Mouse (Mus musculus) gastrocnemius, adult 18-20 months (tissue): ENCODE results near the gene Pip4k2c. TPM values are rescaled to one million over a fixed set of nuclear protein-coding genes. Genes with fewer than 3 reads are reported as not detected.
"Not testable (repeated sequence)": the region's sequence is repeated elsewhere in the genome, so short reads cannot be mapped to it uniquely, and the experiment has no call there.

Source experiments
- DNase-seq: peaks from one replicate; pipeline ENCODE4 v3.0.0; 2021; ENCODE audit warnings: low spot score
- total RNA-seq, 2 experiments: library from RNA; stranded (reverse); gene quantifications; 2 replicates each; pipeline ENCODE4 v1.2.3; 2021

The Pip4k2c gene
- total RNA-seq, 2 experiments from 2014 or later, result 7.4 to 8.2 TPM

DNA sequence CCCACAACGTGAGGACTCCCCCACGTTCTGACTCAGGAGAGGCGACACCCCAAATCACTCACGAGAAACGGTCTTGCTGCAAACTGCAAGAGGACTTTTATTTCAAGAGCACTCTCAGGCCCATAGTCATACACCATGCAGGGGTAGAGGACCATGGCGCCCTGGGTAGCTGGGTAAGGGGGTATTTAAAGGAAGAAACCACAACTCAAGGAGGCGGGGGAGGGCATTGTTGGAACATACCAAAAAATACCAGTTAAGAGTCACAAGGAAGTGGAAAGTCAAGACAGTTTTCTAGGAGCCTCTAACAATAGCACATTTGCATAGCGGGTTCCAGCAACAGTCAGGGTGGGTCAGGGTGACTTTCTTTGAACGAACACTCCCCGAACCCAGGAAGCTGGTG lies 58.8 kb downstream of the Pip4k2c start:
- DNase-seq, result not testable (repeated sequence)

DNA sequence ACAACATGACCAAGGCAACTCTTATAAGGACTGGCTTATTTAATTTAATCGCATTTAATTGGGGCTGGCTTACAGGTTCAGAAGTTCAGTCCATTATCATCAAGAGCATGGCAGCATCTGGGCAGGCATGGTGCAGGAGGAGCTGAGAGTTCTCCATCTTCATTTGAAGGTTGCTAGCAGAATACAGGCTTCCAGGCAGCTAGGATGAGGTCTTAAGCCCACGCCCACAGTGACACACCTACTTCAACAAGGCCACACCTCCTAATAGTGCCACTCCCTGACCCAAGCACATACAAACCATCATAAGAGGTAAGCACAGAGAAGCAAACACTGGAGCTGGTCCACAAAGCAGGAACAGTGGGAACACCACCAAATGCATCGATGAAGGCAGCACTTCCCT lies 60.2 kb downstream of the Pip4k2c start:
- DNase-seq, result not testable (repeated sequence)

DNA sequence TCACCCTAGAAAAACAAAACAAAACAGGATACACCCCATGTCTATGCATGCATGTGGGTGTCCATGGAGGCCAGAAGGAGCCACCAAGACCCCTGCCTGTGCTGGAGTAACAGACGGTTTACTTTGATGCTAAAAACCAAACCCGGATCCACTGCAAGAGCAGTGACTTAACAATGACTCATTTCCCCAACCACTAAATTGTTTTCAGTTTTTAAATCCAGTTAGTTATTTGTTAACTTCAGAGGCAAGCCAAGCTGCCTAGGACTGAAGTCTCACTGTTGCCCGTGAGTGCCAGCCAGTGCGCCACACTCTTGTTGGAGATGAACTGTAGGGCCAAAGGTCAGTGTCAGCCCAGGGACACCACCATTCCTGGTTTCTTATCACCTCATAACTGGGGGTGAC lies 60.9 kb downstream of the Pip4k2c start:
- no peak for DNase-seq

DNA sequence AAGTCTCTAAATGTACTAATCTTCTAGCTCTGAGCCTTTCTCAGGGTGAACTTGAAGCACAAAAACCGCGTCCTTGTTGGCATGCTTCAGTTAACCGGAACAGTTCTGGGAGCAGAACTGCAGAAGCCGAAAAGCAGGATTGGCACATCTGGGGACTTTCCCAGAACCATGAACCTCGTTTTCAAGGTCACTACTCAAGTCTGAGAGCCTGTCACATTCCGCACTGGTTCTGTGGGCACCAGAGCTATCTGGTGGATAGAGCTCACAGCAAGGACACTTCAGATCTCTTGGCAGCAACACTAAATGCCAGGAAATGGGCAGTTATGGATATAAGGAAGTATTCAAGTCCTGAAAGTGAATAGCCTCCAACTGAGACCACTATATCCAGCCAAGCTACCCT lies 64.2 kb downstream of the Pip4k2c start:
- no peak for DNase-seq

Other genes with a start within 250 kb of the Pip4k2c start
- 100 to 1,000 TPM in 1 of 2 experiments, 10 to 100 TPM in 1; 84.5 to 110 TPM for gene Ctdsp2, start 232.9 kb downstream of the Pip4k2c start, total RNA-seq
- gene Avil, start 210.9 kb downstream of the Pip4k2c start, total RNA-seq, result 1 to 10 TPM; 2.9 to 3.6 TPM
- gene Tsfm, start 180.7 kb downstream of the Pip4k2c start, total RNA-seq, result 10 to 100 TPM; 20.4 to 22.4 TPM
- 1 to 10 TPM; 8.6 to 9.1 TPM for gene Mettl1, start 170.2 kb downstream of the Pip4k2c start, total RNA-seq
- under 1 TPM in 1 of 2 experiments, not detected in 1; 0.09 TPM for gene Eef1akmt3, start 170.1 kb downstream of the Pip4k2c start, total RNA-seq
- gene Cyp27b1, start 163.3 kb downstream of the Pip4k2c start, total RNA-seq, result under 1 TPM in 1 of 2 experiments, not detected in 1; 0.19 TPM
- gene March9, start 151.4 kb downstream of the Pip4k2c start, total RNA-seq, result 1 to 10 TPM in 1 of 2 experiments, under 1 TPM in 1; 0.39 to 1.0 TPM
- 10 to 100 TPM; 42.2 to 45.6 TPM for gene Cdk4, start 148.1 kb downstream of the Pip4k2c start, total RNA-seq
- gene Tspan31, start 141.3 kb downstream of the Pip4k2c start, total RNA-seq, result 10 to 100 TPM; 22.4 to 23.4 TPM
- 1 to 10 TPM; 1.3 to 1.7 TPM for gene Agap2, start 136.3 kb downstream of the Pip4k2c start, total RNA-seq
- 10 to 100 TPM; 11.3 to 13.5 TPM for gene Os9, start 90.5 kb downstream of the Pip4k2c start, total RNA-seq
- under 1 TPM; 0.39 to 0.93 TPM for gene B4galnt1, start 46.4 kb downstream of the Pip4k2c start, total RNA-seq
- 1 to 10 TPM; 1.6 to 2.9 TPM for gene Slc26a10, start 30.9 kb downstream of the Pip4k2c start, total RNA-seq
- 1 to 10 TPM; 7.4 to 9.5 TPM for gene Arhgef25, start 21.5 kb downstream of the Pip4k2c start, total RNA-seq
- gene Dtx3, start 15.9 kb downstream of the Pip4k2c start, total RNA-seq, result 10 to 100 TPM; 20.0 to 27.3 TPM
- under 1 TPM; 0.21 to 0.37 TPM for gene Kif5a, start 51.8 kb upstream of the Pip4k2c start, total RNA-seq
- 10 to 100 TPM; 96.1 to 97.2 TPM for gene Dctn2, start 54.8 kb upstream of the Pip4k2c start, total RNA-seq
- 10 to 100 TPM; 14.6 to 15.7 TPM for gene Mbd6, start 77.4 kb upstream of the Pip4k2c start, total RNA-seq
- gene Mars, start 100.2 kb upstream of the Pip4k2c start, total RNA-seq, result 10 to 100 TPM; 67.5 to 68.8 TPM
- under 1 TPM; 0.46 to 0.83 TPM for gene Arhgap9, start 110.4 kb upstream of the Pip4k2c start, total RNA-seq
- gene Gli1, start 130.4 kb upstream of the Pip4k2c start, total RNA-seq, result under 1 TPM; 0.41 to 0.74 TPM
- not detected for gene Inhbe, start 142.8 kb upstream of the Pip4k2c start, total RNA-seq
- gene Inhbc, start 158.8 kb upstream of the Pip4k2c start, total RNA-seq, result not detected
- gene R3hdm2, start 168.7 kb upstream of the Pip4k2c start, total RNA-seq, result 100 to 1,000 TPM; 133 to 135 TPM